ENCODE assay signal across 36 mouse cellular contexts in the genomic region with DNA sequence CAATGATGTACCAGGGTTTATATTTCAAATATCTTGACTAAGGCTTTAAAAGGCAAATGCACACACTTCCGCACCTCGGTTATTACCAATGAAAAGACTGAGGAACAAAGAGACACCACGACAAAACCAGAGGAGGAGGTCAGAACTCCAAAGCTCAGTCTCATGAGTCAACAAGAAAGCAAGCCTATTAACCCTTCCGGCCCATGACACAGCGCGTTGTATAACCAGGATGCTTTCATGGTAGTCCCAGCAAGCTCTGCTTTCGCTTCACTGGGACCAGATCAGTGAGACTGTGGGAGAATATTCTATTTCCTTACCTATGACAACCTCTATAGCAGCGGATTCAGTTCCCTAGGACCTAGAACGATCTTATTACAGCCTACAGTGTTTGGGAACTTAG. TPM values are rescaled to one million over a fixed set of nuclear protein-coding genes. Genes with fewer than 3 reads are reported as not detected.
A peak's percentile ranks its signal among the peaks of the same experiment; 100 is the strongest.
DNase-seq lines count a peak whose midpoint lies in the region; ATAC-seq and TF ChIP-seq lines count a peak whose summit lies in the region.
"Had no signal": no experiment of that assay in that cellular context is flagged by ENCODE, and none has a peak within 500 bp of the region (broad histone marks: within the 10 kb centered on the region; RNA-seq: fewer than 3 reads in every experiment).

No protein-coding gene starts in this region.

- intact Hi-C loops in heart, postnatal 36 days (cut with DNase I): no loop called here

- H3K9ac ChIP-seq in liver, adult 2 months (ENCODE audit: low read depth, low read length): no peak overlapping the region
- no peak overlapping the region for H3K9ac ChIP-seq in liver, embryonic 11.5 days (ENCODE audit: low read depth, low read length)
- no peak overlapping the region for H3K9ac ChIP-seq in midbrain, embryonic 12.5 days (replicated peaks)
- no peak overlapping the region for H3K9ac ChIP-seq in midbrain, postnatal 0 days (replicated peaks; ENCODE audit: low read length, poor library complexity, severe bottlenecking)
- H3K9ac ChIP-seq: embryonic facial prominence, embryonic 12.5 days; heart, embryonic 12.5 days; kidney, embryonic 15.5 days; limb, embryonic 12.5 days; liver, embryonic 14.5 days; lung, embryonic 15.5 days; neural tube, embryonic 15.5 days had no signal

- H3K4me3 ChIP-seq in liver, adult 2 months (ENCODE audit: insufficient read depth, low read depth, low read length): no peak overlapping the region
- H3K4me3 ChIP-seq in liver, embryonic 11.5 days (ENCODE audit: low read depth, low read length): no peak overlapping the region
- no peak overlapping the region for H3K4me3 ChIP-seq in midbrain, embryonic 12.5 days
- H3K4me3 ChIP-seq in midbrain, postnatal 0 days (ENCODE audit: low read depth, low read length): no peak overlapping the region
- H3K4me3 ChIP-seq: embryonic facial prominence, embryonic 12.5 days; gastrocnemius, adult 2 months; heart, adult 2 months; heart, embryonic 12.5 days; kidney, embryonic 15.5 days; layer of hippocampus, adult 2 months; left cerebral cortex, adult 2 months; limb, embryonic 12.5 days; lung, embryonic 15.5 days; neural tube, embryonic 15.5 days had no signal

- H3K36me3 ChIP-seq in liver, adult 2 months (ENCODE audit: control insufficient read depth, insufficient read depth, low read length): no peaks in the 10 kb centered on the region
- H3K36me3 ChIP-seq in liver, embryonic 11.5 days (ENCODE audit: control insufficient read depth, insufficient read depth, low read length): no peaks in the 10 kb centered on the region
- no peaks in the 10 kb centered on the region for H3K36me3 ChIP-seq in midbrain, embryonic 12.5 days
- no peaks in the 10 kb centered on the region for H3K36me3 ChIP-seq in midbrain, postnatal 0 days (ENCODE audit: insufficient read depth, low read length)
- H3K36me3 ChIP-seq: embryonic facial prominence, embryonic 12.5 days; heart, embryonic 12.5 days; kidney, embryonic 15.5 days; limb, embryonic 12.5 days; lung, embryonic 15.5 days; neural tube, embryonic 15.5 days had no signal

- WGBS in liver, adult 2 months: 26% methylated on average over 9 of the region's 9 CpGs
- WGBS in liver, embryonic 11.5 days: 81% methylated on average over 9 of the region's 9 CpGs
- 46% methylated on average over 9 of the region's 9 CpGs for WGBS in midbrain, embryonic 12.5 days
- WGBS in midbrain, postnatal 0 days: 50% methylated on average over 9 of the region's 9 CpGs

- peaks cover 27% of the 10 kb centered on the region; the same call in 1 of the 2 replicates for H3K79me2 ChIP-seq in liver, adult 2 months (ENCODE audit: control insufficient read depth, insufficient read depth, low read length)

- no peak for TF ChIP-seq CTCF in liver, adult 2 months (IDR thresholded peaks at IDR 0.05; ENCODE audit: low read depth, low read length)
- TF ChIP-seq CTCF in midbrain, postnatal 0 days (IDR thresholded peaks at IDR 0.05): no peak

- no peaks in the 10 kb centered on the region for H3K27me3 ChIP-seq in liver, adult 2 months (ENCODE audit: control insufficient read depth, insufficient read depth, low read length)
- H3K27me3 ChIP-seq in liver, embryonic 11.5 days (replicated peaks; ENCODE audit: control insufficient read depth, insufficient read depth, low read length): no peaks in the 10 kb centered on the region
- H3K27me3 ChIP-seq in midbrain, embryonic 12.5 days: no peaks in the 10 kb centered on the region
- H3K27me3 ChIP-seq in midbrain, postnatal 0 days (ENCODE audit: insufficient read depth, low read length): no peaks in the 10 kb centered on the region; the same call in 1 of the 2 replicates
- H3K27me3 ChIP-seq: embryonic facial prominence, embryonic 12.5 days; limb, embryonic 12.5 days; lung, embryonic 15.5 days; neural tube, embryonic 15.5 days had no signal

- H3K4me1 ChIP-seq in liver, adult 2 months (ENCODE audit: control insufficient read depth, insufficient read depth, low read length): peaks cover 16% of the 10 kb centered on the region
- H3K4me1 ChIP-seq in liver, embryonic 11.5 days (replicated peaks; ENCODE audit: control insufficient read depth, insufficient read depth, low read length): peaks cover 6% of the 10 kb centered on the region
- H3K4me1 ChIP-seq in midbrain, embryonic 12.5 days: peaks cover 53% of the 10 kb centered on the region
- peaks cover 3% of the 10 kb centered on the region; the same call in 1 of the 2 replicates for H3K4me1 ChIP-seq in midbrain, postnatal 0 days (ENCODE audit: insufficient read depth, low read length)

- H3K4me2 ChIP-seq in liver, embryonic 11.5 days: no peak overlapping the region
- no peak overlapping the region for H3K4me2 ChIP-seq in midbrain, embryonic 12.5 days (replicated peaks)
- H3K4me2 ChIP-seq in midbrain, postnatal 0 days (ENCODE audit: low read depth, low read length, poor library complexity, severe bottlenecking): no peak overlapping the region
- H3K4me2 ChIP-seq: embryonic facial prominence, embryonic 12.5 days; heart, embryonic 12.5 days; kidney, embryonic 15.5 days; limb, embryonic 12.5 days; lung, embryonic 15.5 days; neural tube, embryonic 15.5 days had no signal

- TF ChIP-seq POLR2A in liver, adult 2 months (IDR thresholded peaks at IDR 0.05; ENCODE audit: extremely low read depth, insufficient read depth, low read length): no peak

- no peak for ATAC-seq in liver, embryonic 11.5 days (replicated peaks; ENCODE audit: low FRiP score)
- ATAC-seq in midbrain, embryonic 12.5 days (ENCODE audit: low FRiP score, low read depth): no peak
- no peak for ATAC-seq in midbrain, postnatal 0 days (ENCODE audit: low FRiP score)
- ATAC-seq: CD4-positive, CD25-positive, alpha-beta regulatory T cell, adult 4 months; forebrain, embryonic 16.5 days; intestine, embryonic 16.5 days had no signal

- no peaks in the 10 kb centered on the region for H3K9me3 ChIP-seq in liver, embryonic 11.5 days (ENCODE audit: control insufficient read depth, low read length)
- no peaks in the 10 kb centered on the region for H3K9me3 ChIP-seq in midbrain, embryonic 12.5 days
- no peaks in the 10 kb centered on the region for H3K9me3 ChIP-seq in midbrain, postnatal 0 days (ENCODE audit: low read length)
- H3K9me3 ChIP-seq: embryonic facial prominence, embryonic 12.5 days; heart, embryonic 12.5 days; kidney, embryonic 15.5 days; limb, embryonic 12.5 days; lung, embryonic 15.5 days; neural tube, embryonic 15.5 days had no signal

- H3K27ac ChIP-seq in liver, adult 2 months (replicated peaks; ENCODE audit: insufficient read depth, low read depth, low read length): peak overlapping the region; percentile 73
- no peak overlapping the region for H3K27ac ChIP-seq in liver, embryonic 11.5 days (ENCODE audit: low read depth, low read length)
- H3K27ac ChIP-seq in midbrain, embryonic 12.5 days (replicated peaks): 0 out of 2 replicates have a peak overlapping the region, but pooled peaks have one; percentile 3
- H3K27ac ChIP-seq in midbrain, postnatal 0 days (ENCODE audit: low read depth, low read length): no peak overlapping the region
- H3K27ac ChIP-seq: embryonic facial prominence, embryonic 12.5 days; gastrocnemius, adult 2 months; heart, adult 2 months; kidney, embryonic 15.5 days; layer of hippocampus, adult 2 months; left cerebral cortex, adult 2 months; limb, embryonic 12.5 days; liver, embryonic 14.5 days; lung, embryonic 15.5 days; neural tube, embryonic 15.5 days; stomach, postnatal 0 days had no signal

- peak; percentile 39 for DNase-seq in heart, adult 11 months
- DNase-seq in heart, postnatal 36 days: no peak
- DNase-seq in liver, adult 2 months (ENCODE audit: extremely low read depth, low read depth, low spot score): peak; percentile 81
- DNase-seq in liver, embryonic 11.5 days (ENCODE audit: low spot score): no peak
- DNase-seq in midbrain, postnatal 0 days (ENCODE audit: low spot score): no peak
- peak; percentile 54 for DNase-seq in yolk sac, embryonic 10.5 days (ENCODE audit: low spot score)
- DNase-seq: adrenal gland, postnatal 25 days; cerebellum, adult 18-20 months; gastrocnemius, adult 2 months; gastrocnemius, postnatal 36 days; heart, adult 2 months; right cerebral cortex, postnatal 4 days; thymus, adult 18-20 months; thymus, postnatal 25 days had no signal

RNA-seq across cellular contexts. Expression of gene Ifnk, which starts 25.1 kb away (rescaled TPM):
- total RNA-seq in heart, postnatal 36 days (2021): not detected
- not detected in 2 replicates for total RNA-seq in liver, adult 2 months (2014; rRNA removed)
- not detected in 2 replicates for polyA plus RNA-seq in liver, adult 2 months (2012; rRNA removed)
- polyA plus RNA-seq in liver, embryonic 11.5 days (2014; fragmentation: Nextera tagmentation; extraction: Ambion mirVana): 0.39 TPM in 1 of 2 replicates, not detected in the other
- 0.46 and 0.60 TPM in 2 replicates for polyA plus RNA-seq in midbrain, embryonic 12.5 days (2016; fragmentation: Nextera tagmentation; extraction: Ambion mirVana)
- total RNA-seq in midbrain, postnatal 0 days (2014; rRNA removed): not detected in 2 replicates
- not detected in 2 replicates for polyA plus RNA-seq in midbrain, postnatal 0 days (2015; fragmentation: Nextera tagmentation; extraction: Ambion mirVana)
- total RNA-seq: adrenal gland, adult 18-20 months; adrenal gland, postnatal 25 days; common myeloid progenitor, adult 5-6 weeks; gastrocnemius, adult 2 months; gastrocnemius, postnatal 36 days; heart, adult 2 months; hematopoietic stem cell, adult 5-6 weeks; layer of hippocampus, adult 2 months; layer of hippocampus, postnatal 14 days; left cerebral cortex, adult 2 months; left cerebral cortex, postnatal 25 days; megakaryocyte, adult 5-6 weeks had no signal
- polyA plus RNA-seq: heart, adult 2 months; heart, embryonic 12.5 days; heart, postnatal 0 days; kidney, embryonic 15.5 days; liver, embryonic 14.5 days; neural tube, embryonic 15.5 days; spleen, adult 2 months had no signal

RNA-seq across cellular contexts. Expression of gene Mob3b, which starts 30.5 kb away (rescaled TPM):
- 1 to 10 TPM; 1.1 to 1.2 TPM for total RNA-seq in heart, postnatal 36 days (2021)
- total RNA-seq in liver, adult 2 months (2014; rRNA removed): 18.3 and 23.6 TPM in 2 replicates
- polyA plus RNA-seq in liver, adult 2 months (2012; rRNA removed): 13.4 and 16.5 TPM in 2 replicates
- polyA plus RNA-seq in liver, embryonic 11.5 days (2014; fragmentation: Nextera tagmentation; extraction: Ambion mirVana): 6.7 and 7.6 TPM in 2 replicates
- polyA plus RNA-seq in midbrain, embryonic 12.5 days (2016; fragmentation: Nextera tagmentation; extraction: Ambion mirVana): 23.1 and 28.0 TPM in 2 replicates
- 0.77 and 1.3 TPM in 2 replicates for total RNA-seq in midbrain, postnatal 0 days (2014; rRNA removed)
- 1.6 and 1.8 TPM in 2 replicates for polyA plus RNA-seq in midbrain, postnatal 0 days (2015; fragmentation: Nextera tagmentation; extraction: Ambion mirVana)

Comparison
In these comparisons a context has a peak if more than half of its experiments do, and no peak if none do; other contexts are left out.
1. DNase-seq: peak in heart, adult 11 months (single experiment), liver, adult 2 months (single experiment) and yolk sac, embryonic 10.5 days (single experiment); none in heart, postnatal 36 days (0 of 2), liver, embryonic 11.5 days (single experiment) and midbrain, postnatal 0 days (single experiment).
2. H3K27ac ChIP-seq: peak in liver, adult 2 months (single experiment) and midbrain, embryonic 12.5 days (single experiment); none in liver, embryonic 11.5 days (single experiment) and midbrain, postnatal 0 days (single experiment).